Mouse (Mus musculus) right cerebral cortex, postnatal 25 days (tissue): ENCODE results near the gene Cxcr5.

ENCODE experiments used
- DNase-seq: peaks from one replicate; pipeline ENCODE4 v3.0.0; 2022

Cxcr5 gene

DNA sequence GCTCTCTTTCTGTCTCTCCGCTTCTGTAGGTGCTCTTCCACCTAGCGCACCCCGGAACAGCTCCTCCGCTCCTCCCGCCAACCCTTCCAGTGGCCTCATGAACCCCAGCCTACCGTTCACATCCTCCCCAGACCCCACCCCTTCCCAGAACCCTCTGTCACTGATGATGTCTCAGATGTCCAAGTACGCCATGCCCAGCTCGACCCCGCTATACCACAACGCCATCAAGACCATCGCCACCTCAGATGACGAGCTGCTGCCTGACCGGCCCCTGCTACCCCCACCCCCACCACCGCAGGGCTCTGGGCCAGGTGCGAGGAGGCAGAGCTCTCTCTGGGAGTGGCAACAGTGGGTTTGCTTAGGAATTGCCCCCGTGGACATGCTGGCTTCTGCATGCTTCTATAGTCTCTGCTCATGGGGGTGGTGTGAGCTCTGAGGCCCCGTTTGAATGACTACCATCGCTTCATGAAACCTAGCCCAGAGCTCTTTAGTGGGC, 53.5 kb downstream of the Cxcr5 start:
- no peak for DNase-seq

DNA sequence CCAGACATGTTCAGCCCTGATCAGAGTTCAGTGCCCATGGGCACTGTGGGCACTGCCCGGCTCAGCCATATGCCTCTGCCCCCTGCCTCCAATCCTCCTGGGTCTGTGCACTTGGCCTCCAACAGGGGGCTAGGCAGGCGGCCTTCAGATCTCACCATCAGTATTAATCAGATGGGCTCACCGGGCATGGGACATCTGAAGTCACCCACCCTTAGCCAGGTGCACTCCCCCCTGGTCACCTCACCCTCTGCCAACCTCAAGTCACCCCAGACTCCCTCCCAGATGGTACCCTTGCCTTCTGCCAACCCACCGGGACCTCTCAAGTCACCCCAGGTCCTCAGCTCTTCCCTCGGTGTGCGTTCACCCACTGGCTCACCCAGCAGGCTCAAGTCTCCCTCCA, 54.3 kb downstream of the Cxcr5 start:
- no peak for DNase-seq

DNA sequence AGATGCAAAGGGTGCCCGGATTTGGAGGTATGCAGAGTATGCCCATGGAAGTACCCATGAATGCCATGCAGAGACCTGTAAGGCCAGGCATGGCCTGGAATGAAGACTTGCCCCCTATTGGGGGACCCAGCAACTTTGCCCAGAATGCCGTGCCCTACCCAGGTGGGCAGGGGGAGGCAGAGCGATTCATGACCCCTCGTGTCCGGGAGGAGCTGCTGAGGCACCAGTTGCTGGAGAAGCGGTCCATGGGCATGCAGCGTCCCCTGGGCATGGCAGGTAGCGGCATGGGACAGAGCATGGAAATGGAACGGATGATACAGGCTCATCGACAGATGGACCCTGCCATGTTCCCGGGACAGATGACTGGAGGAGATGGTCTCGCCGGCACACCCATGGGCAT, 55.1 kb downstream of the Cxcr5 start:
- DNase-seq, result no peak

DNA sequence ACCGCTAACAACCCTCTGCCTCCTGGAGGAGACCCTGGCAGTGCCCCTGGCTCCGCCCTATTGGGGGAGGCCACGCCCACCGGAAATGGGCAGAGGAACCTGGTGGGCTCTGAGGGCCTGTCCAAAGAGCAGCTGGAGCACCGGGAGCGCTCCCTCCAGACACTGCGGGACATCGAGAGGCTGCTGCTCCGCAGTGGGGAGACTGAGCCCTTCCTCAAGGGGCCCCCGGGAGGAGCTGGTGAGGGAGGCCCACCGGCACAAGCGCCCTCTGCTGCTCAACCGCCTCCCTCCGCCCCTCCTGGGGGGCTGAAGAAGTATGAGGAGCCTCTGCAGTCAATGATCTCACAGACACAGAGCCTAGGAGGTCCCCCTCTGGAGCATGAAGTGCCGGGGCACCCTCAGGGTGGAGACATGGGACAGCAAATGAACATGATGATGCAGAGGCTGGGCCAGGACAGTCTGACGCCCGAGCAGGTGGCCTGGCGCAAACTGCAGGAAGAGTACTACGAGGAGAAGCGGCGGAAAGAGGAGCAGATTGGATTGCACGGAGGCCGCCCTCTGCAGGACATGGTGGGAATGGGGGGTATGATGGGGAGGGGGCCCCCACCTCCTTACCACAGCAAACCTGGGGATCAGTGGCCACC, 55.7 kb downstream of the Cxcr5 start:
- no peak for DNase-seq

DNA sequence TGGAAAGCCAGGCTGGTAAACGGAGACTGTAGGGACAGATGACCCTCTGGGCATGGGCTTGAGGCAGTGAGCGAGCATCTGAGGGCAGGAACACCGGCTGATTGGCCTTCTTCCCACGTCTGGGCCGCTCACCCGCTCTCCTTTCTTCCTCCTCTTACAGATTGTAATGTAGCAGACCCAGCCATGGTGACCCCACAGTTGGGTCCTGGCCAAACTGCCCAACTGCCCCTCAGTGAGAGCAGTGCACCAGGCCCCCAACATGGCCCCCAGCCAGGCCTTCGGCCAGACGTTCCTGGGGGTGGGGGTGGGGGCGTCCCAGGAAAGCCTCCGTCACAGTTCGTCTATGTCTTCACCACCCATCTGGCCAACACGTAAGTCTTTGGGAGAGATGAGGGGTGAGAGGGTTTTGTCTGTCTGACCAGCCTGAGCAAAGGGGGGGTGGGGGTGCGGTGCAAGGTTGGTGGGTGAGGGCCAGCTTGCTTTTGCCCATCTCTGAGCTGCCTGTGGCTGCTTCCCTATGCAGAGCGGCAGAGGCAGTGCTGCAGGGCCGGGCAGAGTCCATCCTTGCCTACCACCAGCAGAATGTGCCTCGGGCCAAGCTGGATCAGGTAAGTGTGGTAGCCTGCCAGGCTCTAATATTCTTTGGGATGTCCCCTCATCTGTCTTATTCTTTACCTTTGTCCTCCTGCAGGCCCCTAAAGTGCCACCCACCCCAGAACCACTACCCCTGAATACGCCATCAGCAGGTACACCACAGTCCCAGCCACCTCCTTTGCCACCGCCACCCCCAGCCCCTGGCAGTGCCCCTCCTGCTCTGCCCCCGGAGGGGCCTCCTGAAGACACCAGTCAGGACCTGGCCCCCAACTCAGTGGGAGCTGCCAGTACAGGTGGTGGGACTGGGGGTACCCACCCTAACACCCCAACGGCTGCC, 56.5 kb downstream of the Cxcr5 start:
- DNase-seq, result no peak

DNA sequence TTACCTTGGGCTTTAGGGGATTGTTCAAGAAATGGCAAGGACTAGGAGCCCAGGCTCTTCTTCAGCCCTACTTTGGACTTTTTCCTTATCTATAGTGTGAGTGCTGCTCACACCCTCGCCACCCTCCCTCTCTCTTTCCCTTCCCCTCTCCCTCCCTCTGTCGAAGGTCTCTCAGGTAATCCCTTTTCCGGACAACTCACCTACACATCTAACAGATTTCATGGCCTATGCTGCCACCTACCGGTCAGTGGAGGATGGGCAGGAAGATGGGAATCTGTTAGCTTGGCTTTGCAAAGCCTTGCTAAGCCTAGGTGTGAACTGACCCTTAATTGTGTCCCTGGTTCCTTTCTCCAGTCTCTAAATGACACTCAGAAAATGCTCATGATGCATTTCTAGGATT, 59.7 kb downstream of the Cxcr5 start:
- DNase-seq, result peak; percentile 72

DNA sequence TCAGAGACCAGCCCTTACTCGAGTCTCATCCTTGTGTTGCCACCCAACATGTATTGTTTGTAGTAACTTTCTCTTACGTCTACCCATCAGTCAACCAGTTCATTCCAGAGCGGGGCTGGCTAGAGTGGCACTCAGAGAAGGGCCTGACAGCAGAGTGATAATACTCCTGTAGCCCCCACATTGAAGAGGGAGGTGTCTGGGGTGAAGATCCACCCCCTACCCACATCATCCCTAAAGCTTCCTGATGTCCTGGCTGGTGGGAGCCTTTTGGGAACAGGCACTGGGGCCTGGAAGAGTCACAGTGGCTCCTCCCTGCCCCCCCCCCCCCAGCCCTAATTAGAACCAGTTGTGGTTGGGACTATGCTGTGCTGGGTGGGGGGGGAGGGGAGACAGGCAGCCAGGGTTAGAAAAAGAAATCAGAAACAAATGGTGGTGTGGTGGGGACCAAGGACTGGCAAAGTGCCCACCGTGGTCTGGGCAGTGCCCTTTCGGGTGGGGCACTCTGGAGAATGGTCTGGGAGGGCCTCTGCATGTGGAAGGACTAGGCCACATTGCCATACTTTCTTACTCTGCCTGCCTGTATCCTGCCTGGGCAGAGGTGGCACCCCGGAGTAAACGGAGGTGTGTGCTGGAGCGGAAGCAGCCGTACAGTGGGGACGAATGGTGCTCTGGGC, 60.3 kb downstream of the Cxcr5 start:
- DNase-seq, result no peak

DNA sequence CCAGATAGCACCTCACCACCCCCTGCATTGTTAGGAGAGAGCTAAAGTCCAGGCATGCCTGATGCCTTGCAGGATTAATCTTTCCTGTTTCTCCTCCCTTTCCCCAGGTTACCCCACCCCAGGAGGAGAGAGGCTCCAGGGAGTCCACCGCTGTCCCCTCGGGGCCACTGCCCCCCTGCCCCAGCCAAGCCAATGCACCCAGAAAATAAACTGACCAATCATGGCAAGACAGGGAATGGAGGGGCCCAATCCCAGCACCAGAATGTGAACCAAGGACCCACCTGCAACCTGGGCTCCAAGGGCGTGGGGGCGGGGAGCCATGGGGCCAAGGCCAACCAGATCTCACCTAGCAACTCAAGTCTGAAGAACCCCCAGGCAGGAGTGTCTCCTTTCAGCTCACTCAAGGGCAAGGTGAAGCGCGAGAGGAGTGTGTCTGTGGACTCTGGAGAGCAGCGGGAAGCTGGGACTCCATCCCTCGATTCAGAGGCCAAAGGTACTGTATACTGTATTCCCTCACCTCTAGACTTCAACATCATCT, 61.0 kb downstream of the Cxcr5 start:
- DNase-seq, result no peak

DNA sequence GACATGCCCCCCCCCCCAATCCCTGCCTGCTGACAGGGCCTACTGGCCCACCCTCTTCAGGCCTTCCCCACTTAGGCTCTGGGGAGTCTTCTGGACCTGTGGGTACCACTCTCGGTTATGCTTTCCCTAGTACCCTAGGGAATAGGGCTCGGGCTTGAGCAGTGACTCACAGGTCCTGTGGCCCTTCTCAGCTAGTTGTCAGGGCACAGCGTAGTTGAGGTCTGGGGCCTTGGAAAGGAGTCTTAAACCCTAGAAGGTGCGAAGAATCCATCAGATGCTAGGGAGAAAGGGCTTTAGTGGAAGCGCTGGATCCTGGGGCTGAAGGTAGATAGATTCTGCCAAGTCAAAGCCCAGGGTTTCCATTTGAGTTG, 61.5 kb downstream of the Cxcr5 start:
- no peak for DNase-seq

DNA sequence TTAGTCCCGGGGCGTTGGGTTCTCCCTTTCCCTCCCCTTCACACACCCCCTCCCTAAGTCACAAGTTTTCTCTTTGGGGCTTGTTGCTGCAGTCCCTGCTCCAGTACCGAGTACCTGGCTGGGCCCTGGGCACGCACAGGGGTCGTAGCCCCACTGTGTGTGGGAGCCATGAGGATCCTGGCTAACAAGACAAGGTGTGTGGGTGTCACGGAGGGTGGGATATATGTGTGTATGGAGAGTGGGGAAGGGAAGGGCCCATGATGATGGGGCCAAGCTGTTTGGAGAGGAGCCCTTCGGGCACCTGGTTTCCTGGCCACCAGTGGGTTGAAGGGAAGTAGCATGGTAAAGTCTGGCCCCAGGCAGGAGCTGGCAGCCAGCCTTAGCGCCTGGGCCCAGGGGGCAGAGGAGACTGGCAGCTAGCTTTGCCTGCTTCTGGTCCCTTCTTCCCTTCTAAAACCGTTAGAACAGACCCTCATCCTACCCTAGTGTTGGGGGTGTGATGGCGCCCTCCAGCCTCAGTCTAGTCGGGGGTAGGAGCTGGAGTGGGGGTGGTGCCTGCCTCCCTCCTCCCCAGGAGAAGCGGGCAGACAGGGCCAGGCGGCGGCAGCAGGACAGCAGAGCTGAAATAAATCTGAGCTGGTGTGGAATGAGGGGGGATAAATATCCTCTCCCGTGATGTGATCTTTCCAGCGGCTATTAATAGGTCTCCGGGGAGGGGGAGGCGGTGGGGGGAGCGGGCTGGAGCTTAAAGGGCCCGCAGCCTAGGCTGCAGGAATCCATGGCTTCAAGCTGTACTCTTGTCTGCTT, 62.1 kb downstream of the Cxcr5 start:
- no peak for DNase-seq

DNA sequence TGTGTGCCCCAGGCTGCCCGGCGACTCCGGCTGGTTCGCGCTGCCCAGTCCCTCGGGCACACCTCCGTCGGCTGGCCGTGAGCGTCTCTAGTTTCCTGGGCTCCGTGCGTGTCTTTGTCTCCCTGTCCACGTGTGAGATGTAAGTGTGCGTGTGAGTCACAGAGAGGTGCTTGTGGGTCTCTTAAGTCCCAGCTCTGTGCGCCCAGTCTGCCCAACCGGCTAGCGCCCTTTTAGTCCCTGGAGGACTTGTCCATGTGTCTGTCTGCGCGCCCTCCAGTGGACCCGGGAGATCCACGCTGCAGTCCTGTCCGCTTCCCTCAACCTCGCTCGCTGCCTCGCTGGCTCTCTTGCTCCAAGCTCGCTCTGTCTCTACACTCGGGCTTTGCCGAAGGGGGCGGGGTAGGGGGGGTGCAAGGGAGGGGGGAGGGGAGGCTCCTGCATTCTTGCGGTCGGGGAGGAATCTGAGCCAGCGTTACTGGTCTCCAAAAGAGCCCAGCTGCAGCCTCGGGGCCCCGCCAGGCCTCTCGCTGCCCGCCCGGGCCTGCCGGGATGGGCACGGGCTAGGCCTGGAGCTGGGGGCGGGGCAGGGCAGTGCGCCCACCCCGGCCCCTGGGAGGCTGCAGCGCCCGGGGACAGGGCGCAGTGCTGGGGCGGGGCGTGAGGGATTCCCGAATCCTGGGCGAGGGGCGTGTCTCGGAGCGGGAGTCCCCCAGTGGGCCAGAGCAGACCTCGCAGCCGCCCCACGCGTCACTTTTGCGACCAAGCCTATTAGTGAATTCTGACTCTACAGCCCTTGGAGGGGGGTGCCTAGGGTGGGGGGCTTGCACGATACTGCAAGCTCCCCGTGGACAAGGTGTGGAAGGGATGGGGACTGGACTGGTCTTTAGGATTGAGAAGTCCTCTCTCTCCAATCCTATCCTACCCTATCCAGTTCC, 63.0 kb downstream of the Cxcr5 start:
- DNase-seq, result peak; percentile 59

DNA sequence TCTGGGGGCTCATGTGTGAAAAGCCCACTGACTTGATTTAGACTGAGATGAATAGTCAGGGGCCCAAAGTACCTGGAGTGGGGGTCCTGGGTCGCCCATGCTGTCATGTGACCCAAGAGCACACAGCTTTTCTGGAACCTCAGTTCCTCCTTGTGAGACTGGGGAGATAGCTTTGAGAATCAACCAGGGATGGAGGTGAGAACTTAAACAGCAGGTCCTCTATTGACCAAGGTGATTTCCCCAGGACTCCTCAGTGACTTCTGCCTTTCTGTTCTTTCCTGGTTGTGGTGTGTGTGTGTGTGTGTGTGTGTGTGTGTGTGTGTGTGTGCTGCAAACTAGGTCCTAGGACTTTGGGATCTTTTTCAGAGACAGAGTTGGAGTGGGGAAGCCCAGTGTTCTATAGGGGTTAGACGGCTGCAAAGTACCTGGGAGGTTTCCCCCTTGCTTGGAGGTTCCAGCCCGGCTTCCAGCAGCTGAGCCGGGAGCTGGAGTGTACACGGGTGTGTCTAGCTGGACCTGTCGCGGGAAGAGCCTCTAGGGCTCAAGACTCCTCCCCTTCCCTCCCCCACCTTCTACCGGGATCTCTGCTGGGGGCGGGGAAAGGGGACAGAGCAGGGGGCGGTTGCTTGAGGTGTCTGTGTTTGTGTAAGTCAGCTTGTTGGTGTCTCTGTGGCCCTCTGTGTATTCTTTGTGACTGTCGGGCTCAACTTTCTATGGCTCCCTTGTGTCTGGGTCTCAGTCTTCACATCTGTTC, 63.9 kb downstream of the Cxcr5 start:
- no peak for DNase-seq

DNA sequence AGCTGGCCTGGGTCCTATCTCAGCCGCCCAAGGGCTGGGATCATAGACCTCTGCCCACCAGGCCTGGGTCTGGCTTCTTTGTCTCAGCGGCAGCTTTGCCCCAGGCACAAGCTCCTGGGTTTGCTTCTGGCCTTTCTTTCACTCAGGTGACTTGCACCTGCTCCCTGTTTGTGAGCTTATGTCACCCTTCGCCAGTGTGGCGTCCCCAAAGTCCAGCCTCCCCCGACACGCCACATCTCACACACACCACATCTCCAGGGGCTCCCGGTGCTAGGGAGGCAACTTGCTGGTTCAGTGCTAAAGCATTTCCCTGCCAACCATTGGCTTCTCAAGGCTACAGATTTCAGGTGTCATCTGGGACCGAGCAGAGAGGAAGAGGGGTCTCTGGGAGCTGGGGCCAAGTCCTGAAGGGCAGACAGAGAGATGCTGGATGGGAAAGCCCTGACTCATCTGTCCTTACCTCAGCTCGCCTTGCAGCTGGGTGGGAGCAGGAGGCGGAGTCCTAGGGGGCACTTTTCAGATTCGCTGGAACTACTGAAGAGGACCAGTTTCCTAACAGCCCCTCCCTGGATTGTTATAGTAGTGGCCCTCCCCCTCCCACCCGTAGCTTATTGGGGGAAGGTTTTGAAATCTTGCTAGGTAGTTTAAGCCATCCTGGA, 64.7 kb downstream of the Cxcr5 start:
- DNase-seq, result no peak

DNA sequence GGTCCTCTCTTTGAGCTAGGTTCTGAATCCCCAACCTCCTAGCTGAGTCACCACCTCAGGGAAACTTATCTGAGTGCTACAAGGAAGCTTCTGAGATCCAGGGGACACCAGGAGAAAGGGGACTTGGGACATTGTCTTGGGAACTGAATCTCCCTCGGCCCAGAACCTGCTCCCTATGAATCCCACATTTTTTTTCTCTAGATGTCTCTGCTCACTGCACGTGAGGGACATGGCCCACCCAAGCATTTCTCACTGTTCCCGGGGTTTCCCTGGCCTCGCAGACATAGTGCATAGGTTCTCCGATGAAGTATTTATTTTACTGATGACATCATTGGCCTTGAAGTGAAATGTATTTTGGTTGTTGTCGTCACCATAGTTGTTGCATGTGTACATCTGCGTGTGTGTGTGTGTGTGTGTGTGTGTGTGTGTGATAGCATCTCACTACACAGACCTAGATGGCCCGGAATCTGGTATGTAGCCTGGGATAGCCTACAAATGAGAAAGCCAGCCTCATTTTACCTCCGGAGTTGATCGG, 65.8 kb downstream of the Cxcr5 start:
- DNase-seq, result no peak

DNA sequence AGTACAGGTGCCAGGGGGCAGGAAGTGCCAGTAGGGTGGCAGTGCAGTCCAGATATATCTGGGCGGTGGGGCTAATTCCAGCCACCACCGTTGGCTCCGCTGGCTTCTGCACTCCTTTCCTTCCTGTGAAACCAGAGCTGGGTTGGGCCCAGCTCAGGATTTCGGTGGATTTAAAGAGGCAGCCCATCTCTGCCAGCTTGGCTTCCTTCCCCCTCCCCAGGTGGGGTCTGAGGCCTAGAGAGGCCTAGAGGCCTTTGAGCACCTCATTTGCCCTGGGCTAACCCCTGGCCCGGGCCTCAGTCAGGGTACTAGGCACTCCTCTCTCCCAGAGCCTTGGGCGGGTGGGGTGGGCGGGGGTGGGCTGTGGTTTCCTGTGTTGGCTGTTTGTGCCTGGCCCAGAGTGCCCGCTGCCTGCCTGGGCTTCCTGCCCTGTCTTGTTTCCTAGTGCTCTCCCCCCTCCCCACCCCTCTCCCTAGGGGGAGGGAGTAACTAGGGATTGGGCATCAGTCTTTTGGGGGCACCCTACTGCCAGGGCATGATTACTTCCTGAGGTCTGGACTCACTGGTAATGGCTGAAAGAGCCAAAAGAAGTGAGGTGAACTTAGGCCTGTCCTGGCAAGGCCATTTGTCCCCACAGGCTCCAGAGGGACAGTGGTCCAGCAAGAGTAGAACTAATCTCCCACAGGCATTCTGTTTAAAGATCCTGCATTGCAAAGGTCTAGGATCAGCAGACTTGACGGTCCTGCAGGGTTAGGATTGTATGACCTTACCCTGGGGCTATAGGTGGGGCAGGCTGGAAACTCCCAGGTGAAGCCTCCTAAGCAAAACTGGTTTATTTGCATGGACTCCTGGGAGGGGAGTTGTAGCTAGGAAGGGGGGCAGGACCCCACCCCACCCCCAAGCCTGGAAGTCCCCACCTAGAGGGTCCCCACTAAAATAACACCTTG, 66.5 kb downstream of the Cxcr5 start:
- no peak for DNase-seq

DNA sequence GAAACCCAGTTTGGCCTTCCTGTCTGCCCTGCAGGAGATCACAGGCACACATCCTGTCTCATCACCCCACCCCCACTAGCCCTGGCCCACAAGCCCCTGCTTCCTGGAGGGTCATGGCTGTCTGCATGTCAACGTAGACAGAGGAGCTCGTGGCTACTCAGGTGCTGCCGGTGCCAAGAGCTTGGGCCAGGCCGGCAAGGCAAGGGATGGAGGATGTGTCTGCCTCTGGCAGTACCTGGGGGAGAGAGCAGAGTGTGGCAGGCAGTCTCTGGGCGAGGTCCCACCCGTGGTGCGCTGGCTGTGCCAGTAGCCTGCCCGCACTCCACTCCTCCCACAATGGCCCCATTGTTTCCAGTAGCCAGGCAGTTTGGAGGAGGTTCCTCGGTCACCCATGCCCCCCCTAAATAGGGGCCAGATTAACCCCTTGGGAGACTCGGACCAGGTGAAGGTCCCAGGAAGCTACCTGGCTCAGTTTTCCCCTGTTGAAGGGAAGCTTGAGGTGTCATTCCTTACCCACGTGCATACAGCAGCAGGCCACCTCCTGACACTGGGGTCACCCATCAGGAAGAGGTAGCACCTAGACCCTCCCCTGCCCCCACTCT, 67.3 kb downstream of the Cxcr5 start:
- DNase-seq, result no peak

DNA sequence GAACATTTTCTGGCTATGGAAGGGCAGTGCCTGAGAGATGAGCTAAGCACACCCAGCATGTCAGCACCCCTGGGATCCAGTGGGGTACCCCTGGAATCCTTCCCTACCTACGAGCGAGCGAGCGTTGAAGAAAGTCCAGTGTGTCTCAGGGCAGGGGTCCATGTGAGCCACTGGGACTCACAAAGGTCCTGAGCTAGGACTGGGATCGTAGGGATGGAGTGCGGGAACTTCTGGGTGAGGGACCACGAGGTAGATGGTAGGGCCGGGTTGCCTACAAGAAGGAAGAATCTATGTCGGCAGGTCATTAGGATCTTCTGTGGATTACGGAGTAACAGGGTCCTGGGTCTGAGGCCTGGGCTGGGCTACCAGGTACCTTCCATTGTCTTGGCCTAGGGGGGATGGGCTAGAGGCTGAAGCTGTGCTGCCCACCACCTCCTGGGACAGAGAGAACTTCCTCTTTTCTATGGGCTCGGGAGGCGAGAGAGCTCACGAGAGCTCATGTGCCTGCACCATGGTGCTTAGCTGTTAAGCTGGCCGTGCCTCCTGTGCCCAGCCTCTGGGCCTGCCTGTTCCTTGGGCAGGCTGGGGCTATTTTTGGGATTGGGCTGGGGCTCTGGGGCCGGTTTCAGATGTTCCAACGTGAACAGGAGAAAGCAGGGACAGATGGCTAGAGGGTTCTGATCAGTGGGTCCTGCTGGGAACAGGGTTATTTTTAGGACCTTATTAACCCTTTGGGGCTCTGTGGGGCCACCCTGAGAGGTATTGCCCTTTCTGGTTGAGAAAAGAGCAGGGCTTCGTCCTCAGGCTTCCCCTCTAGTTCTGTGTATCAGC, 68.8 kb downstream of the Cxcr5 start:
- no peak for DNase-seq
